Mouse (Mus musculus) cerebellum, postnatal 4 days (tissue): ENCODE data around the gene Il12a.
"Not testable (repeated sequence)": the region's sequence is repeated elsewhere in the genome, so short reads cannot be mapped to it uniquely, and the experiment has no call there.

Experiments
- DNase-seq, 2 experiments: peaks; one replicate each; pipeline ENCODE4 v3.0.0; 2022; ENCODE audit warnings: low spot score in 2 of 2, mixed read lengths in 1 of 2

The Il12a gene

GRCm38 (mm10) chr3:68742718-68743471, 52.5 kb downstream of the Il12a start:
- no peak for DNase-seq

- no peak for DNase-seq
Observed at GRCm38 (mm10) chr3:68743472-68743732, 53.0 kb downstream of the Il12a start.

- DNase-seq: no peak
Observed at GRCm38 (mm10) chr3:68744162-68744561, 53.7 kb downstream of the Il12a start.

- DNase-seq: no peak
Observed at GRCm38 (mm10) chr3:68745033-68745432, 54.6 kb downstream of the Il12a start.

GRCm38 (mm10) chr3:68746282-68746681, 55.8 kb downstream of the Il12a start:
- DNase-seq: not testable (repeated sequence)
